Mouse (Mus musculus): ENCODE data around the gene Fgr.

GRCm38 (mm10) chr4:132973814-132974398, at the start of gene Fgr:
- TF ChIP-seq CTCF (IDR thresholded peaks at IDR 0.05; ENCODE audit: low read depth) (no peak), EP300 (optimal IDR thresholded peaks at IDR 0.05) (no peak)
